Mouse (Mus musculus): ENCODE data around the gene Ulk1.

Ulk1 gene

DNA sequence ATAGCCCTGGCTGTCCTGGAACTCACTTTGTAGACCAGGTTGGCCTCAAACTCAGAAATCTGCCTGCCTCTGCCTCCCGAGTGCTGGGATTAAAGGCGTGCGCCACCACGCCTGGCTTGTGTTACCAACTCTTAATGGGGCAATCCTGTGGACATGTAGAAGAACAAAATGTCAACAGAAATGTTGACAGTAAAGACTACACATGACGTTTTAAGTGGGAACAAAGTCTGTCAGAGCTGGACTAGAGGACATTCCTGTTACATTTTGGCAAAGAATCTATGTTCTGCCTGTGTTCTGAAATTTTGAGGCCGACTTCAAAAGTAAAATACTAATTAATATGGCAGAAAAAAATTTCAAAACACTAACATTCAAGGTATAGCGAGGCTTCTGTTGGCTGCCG is 46.0 kb downstream of the Ulk1 start:
- DNase-seq, result no peak

DNA sequence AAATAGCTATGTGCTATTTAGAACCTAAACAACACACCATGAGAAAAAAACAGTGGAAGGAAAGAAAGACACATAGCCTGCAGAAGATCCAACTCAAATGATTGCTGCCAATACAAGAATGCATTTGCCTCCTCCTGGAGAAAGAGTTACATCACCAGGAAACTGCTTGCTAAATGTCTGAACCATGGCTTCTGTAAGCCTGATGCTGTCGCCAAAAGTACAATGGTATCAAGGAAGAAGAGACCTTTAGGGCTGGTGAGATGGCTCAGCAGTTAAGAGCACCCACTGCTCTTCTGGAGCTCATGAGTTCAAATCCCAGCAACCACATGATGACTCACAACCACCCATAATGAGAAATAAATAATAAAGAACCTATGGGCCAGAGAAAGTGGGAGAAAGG is 64.9 kb downstream of the Ulk1 start:
- no peak for DNase-seq

DNA sequence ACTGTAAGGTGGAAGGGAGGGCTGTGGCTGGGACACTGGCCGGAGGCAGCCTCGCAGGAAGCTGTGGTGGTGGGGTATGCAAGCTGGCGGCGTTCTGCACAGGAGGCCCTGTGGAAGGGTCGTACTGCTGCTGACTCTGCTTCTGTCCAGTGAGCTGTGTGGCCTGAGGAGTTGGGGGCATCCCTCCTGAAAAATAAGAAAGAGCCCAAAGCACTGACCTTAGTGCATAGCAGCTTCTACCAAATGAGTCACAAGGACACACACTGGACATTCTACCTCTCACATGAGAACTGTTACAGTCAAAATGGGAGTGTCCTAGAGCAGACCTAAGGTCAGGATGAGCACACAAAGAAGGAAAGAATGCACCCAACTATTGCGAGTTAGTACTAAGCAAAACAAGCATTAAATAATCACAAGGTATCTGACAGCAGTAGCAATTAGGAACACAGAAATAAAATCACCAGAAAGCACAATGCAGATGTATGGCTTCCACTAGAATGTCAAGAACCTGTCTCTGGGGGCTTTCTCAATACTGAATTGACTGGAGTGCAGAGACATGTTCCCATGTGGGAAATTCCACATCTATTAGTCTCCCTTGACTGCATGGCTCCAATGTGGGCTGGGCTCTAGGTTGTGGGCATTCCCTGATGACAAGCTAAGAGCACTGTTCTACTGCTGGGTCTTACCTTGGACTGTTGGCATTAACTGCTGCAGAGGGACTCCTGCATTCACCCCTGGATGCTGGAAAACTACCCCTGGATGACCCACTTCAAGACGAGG is 70.2 kb downstream of the Ulk1 start:
- no peak for DNase-seq

DNA sequence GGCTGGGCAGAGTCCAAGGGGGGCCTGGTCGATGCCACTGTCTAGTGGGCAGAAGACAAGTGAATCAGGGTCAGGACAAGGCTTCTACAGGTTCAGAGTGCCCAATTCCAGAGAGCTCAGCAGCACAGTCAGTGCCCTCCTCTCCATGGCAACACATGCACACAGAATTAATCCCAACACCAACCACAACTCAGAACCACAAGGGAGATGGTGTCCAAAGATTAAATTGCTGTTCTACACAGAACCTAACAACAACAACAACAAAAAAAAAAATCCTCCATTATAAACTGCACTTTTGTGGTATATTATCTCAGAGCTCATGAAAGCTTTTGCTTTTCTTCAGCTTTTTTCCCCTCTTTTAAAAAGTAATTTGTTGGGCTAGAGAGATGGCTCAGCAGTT is 74.3 kb downstream of the Ulk1 start:
- DNase-seq, result no peak
